Mouse (Mus musculus): ENCODE measurements around the gene Zc3h18. TPM values are rescaled to one million over a fixed set of nuclear protein-coding genes. Genes with fewer than 3 reads are reported as not detected.

Gene Zc3h18
- polyA plus RNA-seq, 1 experiment = 29.1 TPM

DNA sequence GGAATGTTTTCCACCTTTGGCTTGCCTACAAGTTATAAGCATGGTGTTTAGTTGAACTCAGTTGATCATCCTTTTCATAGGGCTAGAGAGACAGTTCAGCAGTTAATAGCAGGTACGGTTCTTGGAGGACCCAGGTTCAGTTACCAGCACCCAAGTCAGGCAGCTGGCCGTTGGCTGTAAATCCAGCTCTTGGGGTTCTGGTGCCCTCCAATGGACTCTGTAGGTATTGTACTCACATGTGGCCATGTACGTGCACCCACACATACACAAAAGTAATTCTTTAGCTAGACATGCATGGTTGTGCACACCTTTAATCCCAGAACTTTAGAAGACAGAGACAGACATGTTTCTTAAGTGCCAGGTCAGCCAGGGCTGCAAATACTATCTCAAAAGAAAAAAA, 12.9 kb downstream of the Zc3h18 start:
- peaks cover 31% of the 10 kb centered on the region for H3K36me3 ChIP-seq (ENCODE audit: control insufficient read depth, insufficient read depth, low read length)

DNA sequence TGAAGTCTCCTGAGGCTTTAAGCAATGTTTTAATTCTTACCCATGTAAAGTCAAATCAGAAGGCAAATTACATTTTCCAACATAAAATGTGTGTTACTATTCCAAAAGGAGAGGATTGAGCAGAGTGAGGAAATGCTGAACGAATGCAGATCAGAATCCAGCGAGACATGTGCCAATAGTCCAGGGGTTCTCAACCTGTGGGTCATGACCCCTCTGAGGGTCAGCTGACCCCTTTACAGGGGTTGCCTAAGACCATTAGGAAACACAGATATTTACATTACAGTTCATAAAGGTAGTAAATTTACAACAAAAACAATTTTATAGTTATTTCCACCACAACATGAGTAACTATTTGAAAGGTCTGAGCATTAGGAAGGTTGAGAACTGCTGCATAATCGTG, 14.3 kb downstream of the Zc3h18 start:
- DNase-seq (ENCODE audit: low read depth in 1 of 2, low spot score in 2 of 2) = no peak
- H3K27me3 ChIP-seq (ENCODE audit: control insufficient read depth, insufficient read depth, low read length) = no peaks in the 10 kb centered on the region
- H3K4me3 ChIP-seq (ENCODE audit: extremely low read depth, insufficient read depth, insufficient read length) = no peak overlapping the region
- H3K36me3 ChIP-seq (ENCODE audit: control insufficient read depth, insufficient read depth, low read length) = peaks cover 29% of the 10 kb centered on the region
- no peak overlapping the region for H3K27ac ChIP-seq (ENCODE audit: insufficient read depth, low read length)
- 83% methylated on average over 3 of the region's 3 CpGs for WGBS
- no peaks in the 10 kb centered on the region for H3K4me1 ChIP-seq (ENCODE audit: control insufficient read depth, insufficient read depth, insufficient read length)
- TF ChIP-seq POLR2A (IDR thresholded peaks at IDR 0.05; ENCODE audit: low read depth, low read length) (no peak), CTCF (IDR thresholded peaks at IDR 0.05; ENCODE audit: extremely low read depth, insufficient read depth, insufficient read length, insufficient replicate concordance) (no peak)

More for the DNA sequence above, 12.9 kb downstream of the Zc3h18 start:
- no peak overlapping the region for H3K4me3 ChIP-seq (ENCODE audit: extremely low read depth, insufficient read depth, insufficient read length)
- no peaks in the 10 kb centered on the region for H3K27me3 ChIP-seq (ENCODE audit: control insufficient read depth, insufficient read depth, low read length)
- H3K27ac ChIP-seq (ENCODE audit: insufficient read depth, low read length) = no peak overlapping the region
- no peak for DNase-seq (ENCODE audit: low read depth in 1 of 2, low spot score in 2 of 2)
- WGBS = 94% methylated on average over 3 of the region's 3 CpGs
- no peaks in the 10 kb centered on the region for H3K4me1 ChIP-seq (ENCODE audit: control insufficient read depth, insufficient read depth, insufficient read length)
- TF ChIP-seq CTCF (IDR thresholded peaks at IDR 0.05; ENCODE audit: extremely low read depth, insufficient read depth, insufficient read length, insufficient replicate concordance) = no peak
- TF ChIP-seq POLR2A (IDR thresholded peaks at IDR 0.05; ENCODE audit: low read depth, low read length) = no peak

DNA sequence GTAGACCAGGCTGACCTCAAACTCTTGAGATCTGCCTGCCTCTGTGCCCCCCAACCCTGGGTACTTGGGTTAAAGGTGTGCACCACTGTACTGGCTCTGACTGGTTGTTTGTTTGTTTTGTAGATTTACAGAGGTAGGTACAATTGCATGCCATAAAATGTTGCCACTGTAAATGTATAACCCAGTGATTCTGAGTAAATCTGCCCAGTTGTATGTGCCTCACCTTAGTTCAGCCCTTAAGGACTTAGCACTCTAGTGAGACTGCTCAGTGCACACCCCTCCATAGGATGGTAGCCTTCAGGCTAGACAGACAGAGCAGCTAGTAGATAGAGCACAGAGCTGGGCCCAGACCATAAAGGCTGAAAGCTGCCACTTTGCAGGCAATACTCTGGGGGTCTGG, 17.3 kb downstream of the Zc3h18 start:
- no peaks in the 10 kb centered on the region for H3K27me3 ChIP-seq (ENCODE audit: control insufficient read depth, insufficient read depth, low read length)
- no peaks in the 10 kb centered on the region for H3K4me1 ChIP-seq (ENCODE audit: control insufficient read depth, insufficient read depth, insufficient read length)
- TF ChIP-seq POLR2A (IDR thresholded peaks at IDR 0.05; ENCODE audit: low read depth, low read length) (no peak), CTCF (IDR thresholded peaks at IDR 0.05; ENCODE audit: extremely low read depth, insufficient read depth, insufficient read length, insufficient replicate concordance) (no peak)
- H3K4me3 ChIP-seq (ENCODE audit: extremely low read depth, insufficient read depth, insufficient read length) = no peak overlapping the region
- H3K36me3 ChIP-seq (ENCODE audit: control insufficient read depth, insufficient read depth, low read length) = peaks cover 25% of the 10 kb centered on the region
- DNase-seq (ENCODE audit: low read depth in 1 of 2, low spot score in 2 of 2) = no peak
- no peak overlapping the region for H3K27ac ChIP-seq (ENCODE audit: insufficient read depth, low read length)

DNA sequence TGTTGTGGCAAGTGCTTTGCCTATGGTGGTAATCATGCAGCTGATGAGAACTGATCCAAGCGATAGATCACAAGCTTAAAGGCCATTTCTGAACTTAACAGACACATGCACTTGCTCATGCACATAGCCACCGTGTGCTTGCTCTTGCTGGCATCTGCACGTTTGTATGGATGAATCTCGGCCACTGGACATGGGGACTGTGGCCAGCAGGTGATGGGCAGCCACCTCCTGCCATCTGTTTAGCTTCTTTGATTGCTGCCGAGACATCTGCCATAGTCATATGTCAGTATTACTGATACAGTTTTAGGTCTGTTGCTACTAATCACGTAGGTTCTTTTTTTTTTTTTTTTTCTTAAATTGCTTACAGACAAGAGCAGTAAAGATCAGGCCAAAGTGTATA, 18.9 kb downstream of the Zc3h18 start:
- no peak for DNase-seq (ENCODE audit: low read depth in 1 of 2, low spot score in 2 of 2)
- Histone ChIP-seq H3K4me1 (ENCODE audit: control insufficient read depth, insufficient read depth, insufficient read length) (no peaks in the 10 kb centered on the region), H3K27me3 (ENCODE audit: control insufficient read depth, insufficient read depth, low read length) (no peaks in the 10 kb centered on the region), H3K36me3 (ENCODE audit: control insufficient read depth, insufficient read depth, low read length) (peaks cover 32% of the 10 kb centered on the region), H3K4me3 (ENCODE audit: extremely low read depth, insufficient read depth, insufficient read length) (no peak overlapping the region), H3K27ac (ENCODE audit: insufficient read depth, low read length) (no peak overlapping the region)
- 92% methylated on average over 6 of the region's 6 CpGs for WGBS
- no peak for TF ChIP-seq POLR2A (IDR thresholded peaks at IDR 0.05; ENCODE audit: low read depth, low read length)
- no peak for TF ChIP-seq CTCF (IDR thresholded peaks at IDR 0.05; ENCODE audit: extremely low read depth, insufficient read depth, insufficient read length, insufficient replicate concordance)

DNA sequence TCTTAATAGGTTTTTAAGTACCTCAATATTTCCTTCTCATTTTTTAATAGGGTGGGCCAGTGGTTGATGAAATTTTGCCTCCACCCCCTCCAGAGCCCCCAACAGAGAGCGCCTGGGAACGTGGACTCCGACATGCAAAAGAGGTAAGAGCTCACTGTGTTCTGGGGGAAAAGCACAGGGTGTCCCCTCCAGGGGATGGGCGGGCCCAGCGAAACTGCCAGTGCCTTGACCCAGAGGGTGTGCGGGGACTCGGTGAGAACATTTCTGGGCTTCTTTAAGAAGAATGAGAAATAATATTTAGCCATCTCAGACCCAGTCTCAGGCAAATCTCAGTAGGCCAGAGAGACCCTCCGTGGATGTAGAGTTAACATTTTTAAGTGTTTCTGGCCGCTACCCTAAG, 21.8 kb downstream of the Zc3h18 start:
- no peak overlapping the region for H3K4me3 ChIP-seq (ENCODE audit: extremely low read depth, insufficient read depth, insufficient read length)
- H3K27ac ChIP-seq (ENCODE audit: insufficient read depth, low read length) = no peak overlapping the region
- 95% methylated on average over 9 of the region's 9 CpGs for WGBS
- no peaks in the 10 kb centered on the region for H3K27me3 ChIP-seq (ENCODE audit: control insufficient read depth, insufficient read depth, low read length)
- DNase-seq (ENCODE audit: low read depth in 1 of 2, low spot score in 2 of 2) = no peak
- H3K4me1 ChIP-seq (ENCODE audit: control insufficient read depth, insufficient read depth, insufficient read length) = no peaks in the 10 kb centered on the region
- TF ChIP-seq POLR2A (IDR thresholded peaks at IDR 0.05; ENCODE audit: low read depth, low read length) = no peak
- TF ChIP-seq CTCF (IDR thresholded peaks at IDR 0.05; ENCODE audit: extremely low read depth, insufficient read depth, insufficient read length, insufficient replicate concordance) = no peak
- peaks cover 48% of the 10 kb centered on the region for H3K36me3 ChIP-seq (ENCODE audit: control insufficient read depth, insufficient read depth, low read length)

DNA sequence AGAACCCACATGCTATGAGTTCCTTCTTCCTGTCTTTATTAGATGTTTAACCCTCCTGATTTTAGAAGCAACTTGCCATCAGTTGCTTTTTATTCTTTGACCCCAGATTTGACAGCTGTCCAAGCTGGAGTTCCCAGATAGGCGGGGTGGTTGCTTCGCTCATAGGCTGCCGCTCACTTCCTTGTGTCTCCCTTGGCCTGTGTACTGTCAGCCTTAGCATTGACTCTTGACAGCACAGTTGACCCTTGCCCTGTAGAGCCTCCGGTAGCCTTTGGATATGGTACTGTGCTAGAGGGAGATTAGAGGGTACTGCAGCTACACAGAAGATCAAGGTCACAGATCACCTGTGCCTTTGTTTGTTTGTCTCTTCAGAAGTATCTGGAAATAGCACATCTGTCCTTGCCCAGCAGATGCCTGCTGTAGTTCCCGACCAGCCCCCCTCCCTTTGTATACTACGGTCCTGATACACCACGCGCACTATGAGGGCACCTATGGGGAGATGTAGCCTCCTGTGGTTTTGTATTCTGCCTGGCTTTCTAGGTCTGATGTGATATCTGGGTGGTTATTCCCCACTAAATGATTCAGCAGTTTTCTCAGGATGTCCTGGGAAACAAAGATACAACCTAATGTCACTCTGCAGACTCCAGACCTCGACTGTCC, 28.9 kb downstream of the Zc3h18 start:
- Histone ChIP-seq H3K4me1 (ENCODE audit: control insufficient read depth, insufficient read depth, insufficient read length) (no peaks in the 10 kb centered on the region), H3K4me3 (ENCODE audit: extremely low read depth, insufficient read depth, insufficient read length) (no peak overlapping the region), H3K27ac (ENCODE audit: insufficient read depth, low read length) (no peak overlapping the region), H3K36me3 (ENCODE audit: control insufficient read depth, insufficient read depth, low read length) (peaks cover 57% of the 10 kb centered on the region), H3K27me3 (ENCODE audit: control insufficient read depth, insufficient read depth, low read length) (no peaks in the 10 kb centered on the region)
- TF ChIP-seq POLR2A (IDR thresholded peaks at IDR 0.05; ENCODE audit: low read depth, low read length) (no peak), CTCF (IDR thresholded peaks at IDR 0.05; ENCODE audit: extremely low read depth, insufficient read depth, insufficient read length, insufficient replicate concordance) (no peak)
- 76% methylated on average over 9 of the region's 9 CpGs for WGBS
- DNase-seq (ENCODE audit: low read depth in 1 of 2, low spot score in 2 of 2) = no peak

DNA sequence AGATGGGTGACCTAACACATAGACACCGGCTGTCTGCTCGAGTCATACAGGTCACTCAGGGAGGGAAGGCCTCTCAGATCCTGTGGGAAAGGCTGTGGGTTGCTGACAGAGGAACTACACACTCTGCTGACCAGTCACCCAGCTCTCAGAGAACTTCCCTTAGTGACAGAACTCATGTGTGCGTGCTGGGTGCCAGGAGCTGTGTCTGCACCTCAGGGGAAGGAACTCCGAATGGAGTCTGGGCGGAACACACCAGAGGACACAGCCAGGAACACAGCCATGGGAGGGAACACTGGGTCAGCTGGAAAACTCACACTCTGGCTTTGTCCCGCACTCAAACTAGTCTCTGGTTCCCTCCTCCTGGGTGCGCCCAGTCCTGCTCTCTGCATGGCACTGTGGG, 31.3 kb downstream of the Zc3h18 start:
- H3K36me3 ChIP-seq (ENCODE audit: control insufficient read depth, insufficient read depth, low read length) = peaks cover 55% of the 10 kb centered on the region
- H3K27me3 ChIP-seq (ENCODE audit: control insufficient read depth, insufficient read depth, low read length) = no peaks in the 10 kb centered on the region
- 92% methylated on average over 7 of the region's 7 CpGs for WGBS
- no peak for DNase-seq (ENCODE audit: low read depth in 1 of 2, low spot score in 2 of 2)
- H3K4me1 ChIP-seq (ENCODE audit: control insufficient read depth, insufficient read depth, insufficient read length) = no peaks in the 10 kb centered on the region
- no peak for TF ChIP-seq POLR2A (IDR thresholded peaks at IDR 0.05; ENCODE audit: low read depth, low read length)
- H3K4me3 ChIP-seq (ENCODE audit: extremely low read depth, insufficient read depth, insufficient read length) = no peak overlapping the region
- 0 out of 2 replicates have a peak overlapping the region, but pooled peaks have one; percentile 10 for H3K27ac ChIP-seq (ENCODE audit: insufficient read depth, low read length)
